Mouse (Mus musculus) liver, embryonic 16.5 days (tissue): Measurements from ENCODE around the gene BC049352. TPM values are rescaled to one million over a fixed set of nuclear protein-coding genes. Genes with fewer than 3 reads are reported as not detected.

Source experiments
- ATAC-seq: fragments of 200-750 bp; cut with Nextera tagmentation; 2 replicates; pipeline ENCODE4 v1.8.0; 2017; ENCODE audit warnings: low read depth, mild to moderate bottlenecking, moderate number of reproducible peaks, moderate library complexity
- H3K27ac ChIP-seq: fragments of 300-500 bp; sonication (generic); 2 replicates; pipeline ENCODE4 v1.5.1; 2014; ENCODE audit warnings: mild to moderate bottlenecking, low read length
- H3K27me3 ChIP-seq: fragments of 300-500 bp; sonication (generic); 2 replicates; pipeline ENCODE4 v1.6.1; 2014; ENCODE audit warnings: low read depth, low read length, mixed read lengths; ENCODE audit not compliant: control insufficient read depth, insufficient read depth
- H3K36me3 ChIP-seq: fragments of 300-500 bp; sonication (generic); 2 replicates; pipeline ENCODE4 v1.6.1; 2014; ENCODE audit warnings: mild to moderate bottlenecking; ENCODE audit not compliant: control insufficient read depth, insufficient read depth
- H3K4me1 ChIP-seq: fragments of 300-500 bp; sonication (generic); 2 replicates; pipeline ENCODE4 v1.6.1; 2014; ENCODE audit warnings: low read depth, low read length, mixed read lengths; ENCODE audit not compliant: control insufficient read depth
- H3K4me2 ChIP-seq: fragments of 300-500 bp; sonication (generic); 2 replicates; pipeline ENCODE4 v1.6.1; 2014; ENCODE audit warnings: low read depth, low read length, mixed read lengths
- H3K4me3 ChIP-seq: fragments of 300-500 bp; sonication (generic); 2 replicates; pipeline ENCODE4 v1.5.1; 2014; ENCODE audit warnings: low read depth, mild to moderate bottlenecking, low read length
- H3K9ac ChIP-seq: fragments of 300-500 bp; sonication (generic); 2 replicates; pipeline ENCODE4 v1.6.1; 2014; ENCODE audit warnings: low read depth, low read length
- H3K9me3 ChIP-seq: fragments of 300-500 bp; sonication (generic); replicated peaks from 2 replicates; pipeline ENCODE4 v1.6.1; 2016; ENCODE audit warnings: low read length; ENCODE audit not compliant: control insufficient read depth
- WGBS: fragments of 180-500 bp; shearing (Covaris S2); extraction: QIAGEN DNeasy Blood & Tissue Kit; methylation state at CpG from one replicate; pipeline ENCODE4 v1.1.7; 2014; ENCODE audit not compliant: insufficient replicate concordance; 5-methylcytosine and 5-hydroxymethylcytosine counted together
- microRNA-seq: library from miRNA; unstranded; fragments of <30 nt; microRNA quantifications from one replicate; pipeline ENCODE4, GENCODE M21; 2016
- polyA plus RNA-seq: library from polyadenylated mRNA; unstranded; fragments of >200 nt; fragmentation: Nextera tagmentation; extraction: Ambion mirVana; gene quantifications from 2 replicates; pipeline ENCODE4 v1.2.1, GENCODE M21; 2015

The BC049352 gene
- polyA plus RNA-seq, 1 experiment from 2014 or later: 0.05 TPM

DNA sequence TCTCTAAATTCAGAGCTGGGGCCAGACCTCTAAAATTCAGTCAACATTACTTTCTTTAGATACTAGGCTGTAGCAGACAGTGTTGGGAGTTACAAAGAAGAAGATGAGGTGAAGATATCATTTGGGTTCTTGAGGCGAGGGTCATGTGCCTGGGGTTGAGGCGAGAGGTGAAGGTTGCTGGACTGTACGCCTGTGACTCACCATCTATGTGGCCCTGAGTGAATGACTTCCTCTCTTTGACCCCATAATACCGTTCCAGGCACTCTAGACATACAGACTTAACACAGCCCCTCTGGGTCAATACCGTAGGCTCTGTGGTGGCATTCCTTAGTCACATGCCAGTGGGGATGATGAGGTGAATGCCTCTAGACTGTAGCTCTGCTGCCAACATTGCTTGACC lies 100.7 kb downstream of the BC049352 start:
- Histone ChIP-seq H3K9me3 (no peaks in the 10 kb centered on the region), H3K27me3 (no peaks in the 10 kb centered on the region), H3K4me3 (no peak overlapping the region), H3K9ac (no peak overlapping the region), H3K4me2 (no peak overlapping the region), H3K27ac (no peak overlapping the region), H3K4me1 (no peaks in the 10 kb centered on the region), H3K36me3 (no peaks in the 10 kb centered on the region)
- 50% methylated on average over 5 of the region's 5 CpGs for WGBS
- no peak for ATAC-seq

DNA sequence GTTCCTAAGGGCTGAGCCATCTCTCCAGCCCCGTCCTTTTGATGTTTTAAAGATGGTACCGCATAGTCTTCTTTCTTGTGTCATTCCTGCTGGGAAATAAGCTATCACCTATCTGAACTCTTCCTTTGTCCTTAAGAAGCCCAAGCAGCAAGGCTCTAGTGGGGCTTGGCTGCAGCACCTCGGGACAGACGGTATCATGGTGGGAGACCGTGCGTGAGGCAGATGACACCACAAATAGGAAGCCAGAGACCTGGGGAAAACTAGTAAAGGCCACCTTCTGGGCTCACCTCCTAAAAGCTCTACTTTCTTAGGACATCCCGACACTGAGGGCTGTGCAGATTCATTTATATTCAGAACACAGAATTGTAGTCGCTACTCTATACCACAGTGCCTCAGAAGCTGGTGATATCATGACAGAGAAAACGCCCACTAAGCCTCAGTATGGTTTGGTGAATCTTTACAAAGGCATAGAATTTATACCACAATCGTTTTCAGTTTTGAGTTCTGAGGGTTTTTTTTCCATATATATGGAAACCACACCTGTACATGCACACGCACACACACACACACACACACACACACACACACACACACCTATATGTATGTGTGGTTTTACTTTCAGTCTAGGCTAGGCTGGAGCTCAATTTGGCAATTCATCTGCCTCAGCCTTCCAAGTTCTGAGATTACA lies 109.8 kb downstream of the BC049352 start:
- 67% methylated on average over 11 of the region's 11 CpGs for WGBS
- H3K4me2 ChIP-seq: no peak overlapping the region

DNA sequence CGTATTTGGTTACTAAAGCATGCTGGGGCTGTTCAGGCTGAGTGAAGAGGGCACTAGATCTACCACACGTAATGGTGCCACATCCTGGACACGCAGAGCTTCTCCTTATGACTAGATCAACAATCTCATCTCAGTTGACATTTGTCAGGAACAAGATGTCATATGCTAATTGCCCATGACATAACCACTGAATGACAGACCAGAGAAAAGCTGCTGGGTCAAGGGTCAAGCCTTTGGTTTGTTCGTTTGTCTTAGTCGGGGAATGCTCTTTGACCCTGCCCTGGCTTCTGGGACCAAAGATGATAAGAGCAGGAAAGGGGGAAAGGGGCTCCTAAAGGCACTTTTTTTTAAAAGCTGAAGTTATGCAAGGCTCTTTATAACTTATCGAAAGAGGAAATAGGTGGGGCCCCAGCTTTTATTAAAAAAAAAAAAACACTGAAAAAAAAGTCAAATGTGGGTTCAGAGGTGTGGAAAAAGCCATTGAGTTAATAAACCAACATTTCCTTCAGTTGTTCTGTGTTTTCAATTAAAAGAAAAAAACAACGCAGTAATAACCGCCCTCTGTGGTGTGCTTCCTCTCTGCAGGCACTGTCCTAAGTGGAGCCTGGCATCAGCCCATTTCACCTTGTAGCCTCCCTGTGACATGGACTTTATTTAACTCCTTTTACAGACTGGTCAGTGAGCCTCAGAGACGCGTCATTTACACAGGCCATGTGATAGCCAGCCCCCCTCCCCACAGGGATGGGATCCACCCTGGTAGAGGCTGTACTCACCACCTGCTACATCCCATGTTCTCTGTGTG lies 112.6 kb downstream of the BC049352 start:
- 18% methylated on average over 10 of the region's 10 CpGs for WGBS
- Histone ChIP-seq H3K9me3 (no peaks in the 10 kb centered on the region), H3K4me3 (no peak overlapping the region), H3K27ac (no peak overlapping the region), H3K27me3 (no peaks in the 10 kb centered on the region), H3K9ac (no peak overlapping the region), H3K4me2 (no peak overlapping the region), H3K36me3 (no peaks in the 10 kb centered on the region), H3K4me1 (peaks cover 4% of the 10 kb centered on the region)
- no peak for ATAC-seq

More for the DNA sequence above, 109.8 kb downstream of the BC049352 start:
- H3K27ac ChIP-seq: no peak overlapping the region
- peaks cover 4% of the 10 kb centered on the region for H3K4me1 ChIP-seq
- no peaks in the 10 kb centered on the region for H3K36me3 ChIP-seq
- H3K9ac ChIP-seq: no peak overlapping the region
- no peak overlapping the region for H3K4me3 ChIP-seq
- no peaks in the 10 kb centered on the region for H3K27me3 ChIP-seq
- no peak for ATAC-seq
- no peaks in the 10 kb centered on the region for H3K9me3 ChIP-seq

DNA sequence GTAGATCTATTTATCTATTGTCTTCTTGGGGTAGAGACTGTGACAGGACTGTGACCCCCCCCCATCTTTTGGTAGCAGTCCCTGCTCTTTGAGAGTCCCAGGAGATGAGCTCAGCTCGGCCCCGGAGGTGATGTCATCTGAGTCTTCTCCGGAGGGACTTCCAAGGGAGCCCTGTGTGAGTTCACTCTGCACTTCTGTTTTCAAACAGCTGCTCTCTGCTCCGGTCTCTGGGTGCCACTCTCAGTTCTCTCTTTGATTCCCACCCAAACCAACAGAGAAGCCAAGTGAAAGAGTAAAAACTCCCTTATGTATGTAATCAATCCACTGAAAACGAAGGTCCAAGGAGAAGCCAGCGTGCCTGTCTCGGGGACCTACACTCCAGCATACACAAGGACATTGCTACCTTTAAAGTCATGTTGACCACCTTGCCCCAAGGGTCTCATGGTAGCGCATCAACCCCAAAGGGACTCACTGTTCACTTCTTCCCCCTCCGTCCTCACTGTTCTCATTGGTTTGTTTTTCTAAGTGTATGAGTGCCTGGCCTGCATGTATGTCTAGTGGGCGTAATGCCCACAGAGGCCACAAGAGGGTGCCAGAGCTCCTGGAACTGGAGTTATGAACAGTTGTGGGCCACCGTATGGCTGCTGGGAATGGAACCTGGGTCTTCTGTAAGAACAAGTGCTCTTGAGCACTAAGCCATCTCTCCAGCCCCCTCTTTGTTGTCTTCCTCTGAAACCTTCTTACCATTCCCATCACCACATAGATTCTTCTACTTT lies 117.6 kb downstream of the BC049352 start:
- no peak for ATAC-seq

More for the DNA sequence above, 117.6 kb downstream of the BC049352 start:
- Histone ChIP-seq H3K36me3 (no peaks in the 10 kb centered on the region), H3K27me3 (no peaks in the 10 kb centered on the region), H3K4me3 (no peak overlapping the region), H3K4me1 (peaks cover 4% of the 10 kb centered on the region; the same call in 1 of the 2 replicates), H3K9ac (no peak overlapping the region), H3K4me2 (no peak overlapping the region), H3K27ac (no peak overlapping the region), H3K9me3 (no peaks in the 10 kb centered on the region)
- 63% methylated on average over 11 of the region's 11 CpGs for WGBS

Small RNAs within 50 kb of the gene (microRNA-seq; reads per million reads assigned to microRNA genes)
- gene Mir7086: not detected

Other genes starting within 250 kb of the BC049352 start
- gene Ube4a, start 216.4 kb upstream of the BC049352 start, polyA plus RNA-seq: 10.0 and 11.5 TPM in 2 replicates
- gene Cd3g, start 201.6 kb upstream of the BC049352 start, polyA plus RNA-seq: 0.32 and 0.58 TPM in 2 replicates
- 0.13 and 0.52 TPM in 2 replicates for gene Cd3d, start 200.2 kb upstream of the BC049352 start, polyA plus RNA-seq
- gene Cd3e, start 172.4 kb upstream of the BC049352 start, polyA plus RNA-seq: not detected in 2 replicates
- gene Mpzl2, start 142.2 kb upstream of the BC049352 start, polyA plus RNA-seq: 10.6 and 12.5 TPM in 2 replicates
- gene Mpzl3, start 126.8 kb upstream of the BC049352 start, polyA plus RNA-seq: 0.90 and 1.1 TPM in 2 replicates
- gene Jaml, start 102.8 kb upstream of the BC049352 start, polyA plus RNA-seq: 0.47 and 1.2 TPM in 2 replicates
- 0.20 TPM in 2 replicates for gene Scn2b, start 64.2 kb upstream of the BC049352 start, polyA plus RNA-seq
- gene Scn4b, start 43.6 kb upstream of the BC049352 start, polyA plus RNA-seq: 0.15 and 0.37 TPM in 2 replicates
- gene Tmprss4, start 22.1 kb downstream of the BC049352 start, polyA plus RNA-seq: 0.06 and 0.37 TPM in 2 replicates
- 1.9 and 2.7 TPM in 2 replicates for gene Il10ra, start 87.1 kb downstream of the BC049352 start, polyA plus RNA-seq
- not detected in 2 replicates for gene Tmprss13, start 137.1 kb downstream of the BC049352 start, polyA plus RNA-seq
- gene Fxyd6, start 188.2 kb downstream of the BC049352 start, polyA plus RNA-seq: 1.3 and 2.2 TPM in 2 replicates
- 0.41 and 0.89 TPM in 2 replicates for gene Fxyd2, start 217.7 kb downstream of the BC049352 start, polyA plus RNA-seq
- gene Dscaml1, start 244.6 kb downstream of the BC049352 start, polyA plus RNA-seq: not detected in 2 replicates